Mouse (Mus musculus): Measurements from ENCODE around the gene Rfc5.

The Rfc5 gene

DNA sequence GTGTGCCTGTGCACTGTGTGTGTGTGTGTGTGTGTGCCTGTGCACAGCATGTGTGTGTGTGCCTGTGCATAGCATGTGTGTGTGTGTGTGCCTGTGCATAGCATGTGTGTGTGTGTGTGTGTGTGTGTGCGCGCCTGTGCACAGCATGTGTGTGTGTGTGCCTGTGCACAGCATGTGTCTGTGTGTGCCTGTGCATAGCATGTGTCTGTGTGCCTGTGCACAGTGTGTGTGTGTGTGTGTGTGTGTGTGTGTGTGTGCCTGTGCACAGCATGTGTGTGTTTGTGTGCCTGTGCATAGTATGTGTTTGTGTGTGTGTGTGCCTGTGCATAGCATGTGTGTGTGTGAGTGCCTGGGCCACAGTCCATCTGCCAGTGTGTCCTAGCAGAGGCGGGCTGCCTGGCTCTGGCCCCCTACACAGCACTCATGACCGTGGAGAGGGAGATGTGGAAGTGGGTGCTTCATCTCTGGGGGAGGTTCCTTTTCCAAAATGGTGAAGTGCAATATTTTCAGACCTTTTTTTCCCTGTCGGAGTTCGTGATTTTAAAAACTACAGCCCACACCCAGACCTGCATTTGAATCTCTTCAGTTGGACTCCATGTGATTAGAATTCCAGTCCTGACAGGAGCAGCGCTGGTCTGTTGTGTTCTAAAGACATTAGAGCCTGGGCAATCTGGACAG lies 14.3 kb downstream of the Rfc5 start:
- DNase-seq = no peak

DNA sequence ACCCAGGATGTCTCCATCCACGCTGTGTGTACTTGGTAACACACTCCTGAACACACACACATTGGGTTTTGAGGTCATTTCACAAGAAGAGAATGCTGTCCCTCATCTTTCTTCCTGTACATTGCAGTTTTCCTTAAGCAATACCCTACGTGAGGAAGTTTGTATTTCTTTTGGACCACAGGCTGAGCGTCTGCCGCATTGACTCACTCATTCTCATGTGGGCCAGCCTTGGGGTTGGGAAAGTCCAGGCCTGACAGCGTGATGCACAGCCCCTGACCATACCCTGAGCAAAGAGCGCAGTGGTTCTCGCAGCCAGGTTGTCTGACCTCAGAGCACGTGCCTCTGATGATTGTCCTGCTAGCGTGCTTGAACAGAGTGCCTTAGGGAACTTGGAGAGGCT lies 15.4 kb downstream of the Rfc5 start:
- no peak for DNase-seq

GRCm38 (mm10) chr5:117370592-117370991 lies 18.3 kb downstream of the Rfc5 start:
- no peak for DNase-seq

DNA sequence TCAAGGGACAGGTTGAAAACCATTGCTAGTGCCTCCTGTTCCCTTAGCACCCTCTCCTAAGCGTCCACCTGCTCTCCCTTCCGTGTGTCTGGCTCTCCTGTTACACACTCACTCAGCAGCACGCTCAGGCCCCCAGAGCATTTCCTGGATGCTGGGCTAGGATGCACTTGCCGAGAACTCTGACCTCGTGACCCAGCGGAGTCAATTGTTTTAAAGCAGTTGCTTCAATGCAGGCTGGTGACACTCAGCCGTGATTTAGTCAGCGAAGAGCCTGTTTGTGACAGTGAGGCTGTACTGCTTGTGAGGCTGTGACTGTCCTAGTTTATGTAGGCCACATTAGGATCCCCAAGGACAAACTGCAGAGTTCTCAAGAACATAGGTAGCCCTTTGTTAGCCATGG lies 21.6 kb downstream of the Rfc5 start:
- no peak for DNase-seq

DNA sequence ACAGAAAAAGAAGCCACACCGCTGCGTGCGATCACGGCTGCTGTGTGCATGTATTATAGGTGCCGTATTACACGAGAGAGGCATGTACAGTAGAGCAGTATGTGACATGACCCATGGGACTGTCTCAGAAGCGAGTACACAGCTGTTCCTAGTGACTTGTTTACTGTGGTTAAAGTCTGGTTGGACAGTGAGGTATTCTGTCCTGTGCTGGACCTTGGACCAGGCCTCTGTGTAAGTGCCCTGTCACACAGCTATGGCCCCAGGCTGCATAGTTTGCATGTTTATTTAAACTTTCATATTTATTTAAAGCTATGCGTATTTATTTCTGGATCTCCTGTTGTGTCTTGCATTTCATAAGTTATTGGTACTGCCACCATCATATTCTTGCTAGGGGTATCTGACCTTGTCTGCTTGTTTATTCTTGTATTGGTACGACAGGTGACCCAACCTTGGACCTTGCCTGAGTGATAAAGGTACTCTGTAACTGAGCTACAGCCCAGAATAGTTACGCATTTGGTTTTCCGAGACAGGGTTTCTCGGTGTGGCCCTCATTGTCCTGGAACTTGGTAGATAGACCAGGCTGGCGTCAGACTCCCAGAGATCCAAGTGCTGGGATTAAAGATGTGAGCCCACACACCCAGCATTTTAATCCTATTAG lies 22.8 kb downstream of the Rfc5 start:
- DNase-seq = no peak

- DNase-seq = no peak
Observed at GRCm38 (mm10) chr5:117364821-117365220, 24.0 kb downstream of the Rfc5 start.

- DNase-seq = peak in 1 of 2 experiments; percentile 32
Observed at GRCm38 (mm10) chr5:117363066-117363782, 25.6 kb downstream of the Rfc5 start.

- DNase-seq = no peak
Observed at GRCm38 (mm10) chr5:117361590-117361989, 27.3 kb downstream of the Rfc5 start.

GRCm38 (mm10) chr5:117360631-117361541 lies 28.0 kb downstream of the Rfc5 start:
- DNase-seq = no peak

DNA sequence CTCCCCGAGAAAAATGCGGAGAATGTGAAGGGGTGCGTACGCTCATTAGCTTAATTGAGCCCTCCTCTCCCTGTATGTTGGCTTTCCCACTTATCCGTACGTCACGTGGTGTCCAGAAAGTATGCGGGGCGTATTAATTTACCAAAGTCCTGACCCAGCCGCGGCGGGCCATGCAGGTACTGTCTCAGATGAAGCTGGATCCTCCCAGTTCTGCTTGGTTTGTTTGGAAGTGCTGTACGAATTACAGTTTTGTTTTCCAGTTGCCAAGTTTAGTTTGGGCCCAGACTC lies 28.7 kb downstream of the Rfc5 start:
- DNase-seq = no peak

- no peak for DNase-seq
Observed at GRCm38 (mm10) chr5:117359497-117360227, 29.2 kb downstream of the Rfc5 start.

DNA sequence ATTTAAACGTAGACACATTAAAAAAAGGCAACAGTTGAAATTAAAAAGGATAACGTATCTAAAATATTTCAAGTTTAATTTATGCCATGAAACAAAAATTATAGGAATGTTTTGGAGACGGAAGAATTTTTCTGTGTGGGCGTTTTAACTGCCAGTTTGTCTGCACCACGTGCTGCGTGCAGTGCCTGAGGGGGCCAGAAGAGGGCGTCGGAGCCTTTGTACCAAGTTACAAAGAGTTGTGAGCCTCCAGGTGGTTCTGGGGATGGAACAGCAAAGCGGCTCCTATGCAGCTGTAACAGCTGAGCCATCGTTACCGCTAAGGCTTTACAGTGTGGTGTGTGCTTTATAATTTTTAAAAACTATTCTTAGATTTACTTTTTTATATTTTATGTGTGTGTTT lies 30.1 kb downstream of the Rfc5 start:
- DNase-seq = peak; percentile 64 to 71

- DNase-seq = no peak
Observed at GRCm38 (mm10) chr5:117358248-117358630, 30.6 kb downstream of the Rfc5 start.

GRCm38 (mm10) chr5:117357478-117358247 lies 31.2 kb downstream of the Rfc5 start:
- DNase-seq = peak; percentile 34 to 45

DNA sequence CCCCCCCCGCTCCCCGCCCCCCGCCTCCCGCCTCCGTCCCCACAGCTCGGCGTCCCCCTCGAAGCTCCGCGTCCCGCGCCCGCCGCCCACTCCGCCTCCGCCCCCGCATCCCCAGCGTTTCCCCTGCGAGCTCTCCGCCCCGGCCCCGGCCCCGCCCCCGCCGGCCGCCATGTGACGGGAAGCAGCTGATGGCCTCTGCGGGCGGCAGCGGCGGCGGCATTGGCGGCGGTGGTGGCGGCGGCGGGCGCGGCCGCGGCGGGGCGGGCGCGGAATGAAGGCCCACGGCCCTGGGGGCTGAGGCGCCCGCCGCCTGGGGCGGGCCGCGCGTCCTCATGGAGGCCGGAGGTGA lies 31.7 kb downstream of the Rfc5 start, which contains the start of gene Wsb2:
TSS of gene Wsb2 (plus strand) at position 176 of the 349 bp plus-strand sequence.
- peak; percentile 76 to 90 for DNase-seq

DNA sequence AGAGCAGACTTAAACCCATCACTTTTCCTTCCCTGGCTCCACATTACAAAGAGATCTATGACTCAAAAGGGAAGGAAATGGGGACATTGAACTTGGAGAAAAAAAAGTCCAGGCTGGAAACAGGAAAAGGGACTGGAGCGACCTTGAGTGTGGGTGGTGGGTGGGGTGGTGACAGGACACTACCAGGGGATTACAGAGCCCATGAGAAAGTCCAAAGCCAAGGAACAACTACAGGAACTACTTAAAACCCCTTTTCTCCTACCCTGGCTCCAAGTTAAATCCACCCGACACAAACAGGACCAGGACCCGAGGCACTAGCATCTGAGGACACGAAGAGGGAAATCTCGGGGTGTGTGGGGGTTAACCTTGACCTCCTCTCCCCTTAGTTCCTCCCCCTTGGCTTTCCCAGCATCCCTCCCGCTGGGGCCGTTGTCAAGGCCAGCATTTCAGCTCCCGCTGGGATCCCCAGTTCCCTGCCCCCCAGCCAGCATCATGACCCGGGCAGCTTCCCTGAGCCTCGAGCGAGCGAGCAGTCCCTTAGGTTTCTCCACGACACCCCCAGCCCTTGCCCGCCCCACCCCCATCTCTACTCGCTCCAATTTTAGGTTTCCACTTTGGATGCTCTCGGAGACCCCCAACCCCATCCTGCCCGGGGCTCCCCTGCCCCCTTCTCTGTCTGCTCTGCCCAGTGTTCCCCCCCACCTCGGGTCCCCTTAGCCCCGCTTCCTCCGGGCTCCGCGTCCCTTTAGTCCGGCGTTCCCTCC lies 32.3 kb downstream of the Rfc5 start:
- DNase-seq = peak; percentile 41 to 54

DNA sequence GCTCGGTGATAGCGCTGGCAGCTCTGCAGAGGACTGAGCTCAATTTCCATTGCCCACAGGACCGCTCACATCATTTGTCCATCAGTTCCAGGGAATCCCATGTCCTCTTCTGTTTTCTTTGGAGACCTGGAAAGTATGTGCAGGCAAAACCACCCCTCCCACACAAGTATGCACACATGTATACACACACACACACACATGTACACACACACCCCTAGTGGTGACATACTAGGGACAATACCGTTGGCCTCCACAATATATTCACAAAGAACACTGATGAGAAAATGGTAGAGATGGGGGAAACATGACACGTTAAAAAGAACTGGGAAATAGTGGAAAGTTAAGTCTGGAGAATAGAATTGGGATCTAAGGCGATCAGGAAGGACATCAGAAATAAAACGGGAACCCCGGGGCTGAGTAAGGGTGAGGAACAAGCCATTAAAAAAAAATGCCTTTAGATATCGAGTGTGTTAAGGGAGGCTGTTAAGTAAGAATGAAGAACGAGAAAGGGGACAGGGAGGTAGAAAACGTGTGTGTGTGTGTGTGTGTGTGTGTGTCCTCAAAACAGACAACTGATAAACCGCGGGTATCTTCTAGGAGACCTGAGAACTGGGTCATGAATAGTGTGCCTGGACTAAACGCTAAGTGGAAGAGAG lies 33.1 kb downstream of the Rfc5 start:
- DNase-seq = no peak

GRCm38 (mm10) chr5:117354121-117354520 lies 34.7 kb downstream of the Rfc5 start:
- no peak for DNase-seq

GRCm38 (mm10) chr5:117348279-117348678 lies 40.6 kb downstream of the Rfc5 start:
- peak; percentile 39 to 54 for DNase-seq

DNA sequence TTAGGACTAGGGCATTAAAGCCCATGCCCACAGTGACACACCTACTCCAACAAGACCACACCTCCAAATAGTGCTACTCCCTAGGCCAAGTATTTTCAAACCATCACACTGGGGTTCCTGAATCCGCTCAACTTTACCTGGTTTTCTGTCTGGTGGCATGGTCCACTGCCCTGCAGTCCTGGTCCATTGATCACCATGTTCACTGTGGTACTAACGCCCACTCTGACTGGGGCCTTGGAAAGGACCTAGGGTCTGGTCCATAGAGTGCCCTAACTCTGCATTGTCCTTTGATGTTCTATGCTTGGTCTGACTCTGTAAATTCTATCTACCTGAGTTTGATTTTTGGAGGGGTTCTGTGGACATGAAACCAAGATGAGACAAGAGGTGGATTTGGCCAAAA lies 41.0 kb downstream of the Rfc5 start:
- DNase-seq = no peak

All from cerebellum, postnatal 36 days (tissue).